Mouse (Mus musculus): Measurements from ENCODE around the gene Ankrd44. TPM values are rescaled to one million over a fixed set of nuclear protein-coding genes. Genes with fewer than 3 reads are reported as not detected.

Gene Ankrd44
- total RNA-seq, 1 experiment = 10.2 TPM

GRCm38 (mm10) chr1:54804406-54804805 is 121.8 kb downstream of the Ankrd44 start:
- H3K4me3 ChIP-seq (ENCODE audit: insufficient read depth in 1 of 2, low read depth in 1 of 2, low read length in 2 of 2, poor library complexity in 1 of 2, severe bottlenecking in 1 of 2) = no peak overlapping the region
- TF ChIP-seq CHD2 (IDR thresholded peaks at IDR 0.05; ENCODE audit: low read depth, low read length) (no peak), ZC3H11A (IDR thresholded peaks at IDR 0.05; ENCODE audit: borderline replicate concordance, low read depth, low read length) (no peak)
- no peak for DNase-seq (ENCODE audit: low read depth, low spot score)
- no peaks in the 10 kb centered on the region for H3K36me3 ChIP-seq (ENCODE audit: control insufficient read depth, insufficient read depth, low read length, poor library complexity, severe bottlenecking)
- no peaks in the 10 kb centered on the region for H3K9me3 ChIP-seq (ENCODE audit: control insufficient read depth, insufficient read depth, low read depth, low read length)
- in situ Hi-C loops (cut with MboI; ENCODE audit: low sequenced_read_pairs in 2 of 2, unreplicated experiment in 2 of 2) = no loop called here
- H3K27ac ChIP-seq (ENCODE audit: insufficient read depth, low read depth, low read length, poor library complexity, severe bottlenecking) = no peak overlapping the region
- H3K9ac ChIP-seq (ENCODE audit: insufficient read depth, low read depth, low read length, poor library complexity, severe bottlenecking) = no peak overlapping the region
- H3K4me1 ChIP-seq (ENCODE audit: control insufficient read depth in 2 of 2, insufficient read depth in 2 of 2, low read length in 2 of 2, poor library complexity in 1 of 2) = no peaks in the 10 kb centered on the region

GRCm38 (mm10) chr1:54802703-54803102 is 123.5 kb downstream of the Ankrd44 start:
- DNase-seq (ENCODE audit: low read depth, low spot score) = no peak
- TF ChIP-seq CHD2 (IDR thresholded peaks at IDR 0.05; ENCODE audit: low read depth, low read length) (no peak), ZC3H11A (IDR thresholded peaks at IDR 0.05; ENCODE audit: borderline replicate concordance, low read depth, low read length) (no peak), ZNF384 (IDR thresholded peaks at IDR 0.05; ENCODE audit: low read depth, low read length) (no peak), MAFK (IDR thresholded peaks at IDR 0.05; ENCODE audit: insufficient read depth, low read depth, low read length) (no peak), HCFC1 (IDR thresholded peaks at IDR 0.05; ENCODE audit: borderline replicate concordance, insufficient read depth, low read length) (no peak)
- in situ Hi-C loops (cut with MboI; ENCODE audit: low sequenced_read_pairs in 2 of 2, unreplicated experiment in 2 of 2) = no loop called here

GRCm38 (mm10) chr1:54801256-54801655 is 124.9 kb downstream of the Ankrd44 start:
- Histone ChIP-seq H3K36me3 (ENCODE audit: control insufficient read depth, insufficient read depth, low read length, poor library complexity, severe bottlenecking) (no peaks in the 10 kb centered on the region), H3K4me3 (ENCODE audit: insufficient read depth in 1 of 2, low read depth in 1 of 2, low read length in 2 of 2, poor library complexity in 1 of 2, severe bottlenecking in 1 of 2) (no peak overlapping the region), H3K9ac (ENCODE audit: insufficient read depth, low read depth, low read length, poor library complexity, severe bottlenecking) (no peak overlapping the region), H3K9me3 (ENCODE audit: control insufficient read depth, insufficient read depth, low read depth, low read length) (no peaks in the 10 kb centered on the region), H3K27ac (ENCODE audit: insufficient read depth, low read depth, low read length, poor library complexity, severe bottlenecking) (no peak overlapping the region), H3K4me1 (ENCODE audit: control insufficient read depth in 2 of 2, insufficient read depth in 2 of 2, low read length in 2 of 2, poor library complexity in 1 of 2) (no peaks in the 10 kb centered on the region)
- in situ Hi-C loops (cut with MboI; ENCODE audit: low sequenced_read_pairs in 2 of 2, unreplicated experiment in 2 of 2) = no loop called here
- TF ChIP-seq MAFK (IDR thresholded peaks at IDR 0.05; ENCODE audit: insufficient read depth, low read depth, low read length) (no peak), HCFC1 (IDR thresholded peaks at IDR 0.05; ENCODE audit: borderline replicate concordance, insufficient read depth, low read length) (no peak), CHD2 (IDR thresholded peaks at IDR 0.05; ENCODE audit: low read depth, low read length) (no peak), ZNF384 (IDR thresholded peaks at IDR 0.05; ENCODE audit: low read depth, low read length) (no peak), ZC3H11A (IDR thresholded peaks at IDR 0.05; ENCODE audit: borderline replicate concordance, low read depth, low read length) (no peak)
- no peak for DNase-seq (ENCODE audit: low read depth, low spot score)

More at GRCm38 (mm10) chr1:54802703-54803102, 123.5 kb downstream of the Ankrd44 start:
- no peaks in the 10 kb centered on the region for H3K4me1 ChIP-seq (ENCODE audit: control insufficient read depth in 2 of 2, insufficient read depth in 2 of 2, low read length in 2 of 2, poor library complexity in 1 of 2)
- H3K4me3 ChIP-seq (ENCODE audit: insufficient read depth in 1 of 2, low read depth in 1 of 2, low read length in 2 of 2, poor library complexity in 1 of 2, severe bottlenecking in 1 of 2) = no peak overlapping the region
- no peak overlapping the region for H3K9ac ChIP-seq (ENCODE audit: insufficient read depth, low read depth, low read length, poor library complexity, severe bottlenecking)
- H3K9me3 ChIP-seq (ENCODE audit: control insufficient read depth, insufficient read depth, low read depth, low read length) = no peaks in the 10 kb centered on the region
- no peaks in the 10 kb centered on the region for H3K36me3 ChIP-seq (ENCODE audit: control insufficient read depth, insufficient read depth, low read length, poor library complexity, severe bottlenecking)
- H3K27ac ChIP-seq (ENCODE audit: insufficient read depth, low read depth, low read length, poor library complexity, severe bottlenecking) = no peak overlapping the region

GRCm38 (mm10) chr1:54799421-54799820 is 126.8 kb downstream of the Ankrd44 start:
- Histone ChIP-seq H3K27ac (ENCODE audit: insufficient read depth, low read depth, low read length, poor library complexity, severe bottlenecking) (no peak overlapping the region), H3K36me3 (ENCODE audit: control insufficient read depth, insufficient read depth, low read length, poor library complexity, severe bottlenecking) (no peaks in the 10 kb centered on the region), H3K4me1 (ENCODE audit: control insufficient read depth in 2 of 2, insufficient read depth in 2 of 2, low read length in 2 of 2, poor library complexity in 1 of 2) (no peaks in the 10 kb centered on the region), H3K9ac (ENCODE audit: insufficient read depth, low read depth, low read length, poor library complexity, severe bottlenecking) (no peak overlapping the region), H3K9me3 (ENCODE audit: control insufficient read depth, insufficient read depth, low read depth, low read length) (no peaks in the 10 kb centered on the region), H3K4me3 (ENCODE audit: insufficient read depth in 1 of 2, low read depth in 1 of 2, low read length in 2 of 2, poor library complexity in 1 of 2, severe bottlenecking in 1 of 2) (no peak overlapping the region)
- TF ChIP-seq ZC3H11A (IDR thresholded peaks at IDR 0.05; ENCODE audit: borderline replicate concordance, low read depth, low read length) (no peak), ZNF384 (IDR thresholded peaks at IDR 0.05; ENCODE audit: low read depth, low read length) (no peak), HCFC1 (IDR thresholded peaks at IDR 0.05; ENCODE audit: borderline replicate concordance, insufficient read depth, low read length) (no peak), MAFK (IDR thresholded peaks at IDR 0.05; ENCODE audit: insufficient read depth, low read depth, low read length) (no peak), CHD2 (IDR thresholded peaks at IDR 0.05; ENCODE audit: low read depth, low read length) (no peak)
- no peak for DNase-seq (ENCODE audit: low read depth, low spot score)
- in situ Hi-C loops (cut with MboI; ENCODE audit: low sequenced_read_pairs in 2 of 2, unreplicated experiment in 2 of 2) = no loop called here

- in situ Hi-C loops (cut with MboI; ENCODE audit: low sequenced_read_pairs in 2 of 2, unreplicated experiment in 2 of 2) = no loop called here
- TF ChIP-seq ZNF384 (IDR thresholded peaks at IDR 0.05; ENCODE audit: low read depth, low read length) = no peak
- no peak for TF ChIP-seq HCFC1 (IDR thresholded peaks at IDR 0.05; ENCODE audit: borderline replicate concordance, insufficient read depth, low read length)
- TF ChIP-seq MAFK (IDR thresholded peaks at IDR 0.05; ENCODE audit: insufficient read depth, low read depth, low read length) = no peak
- TF ChIP-seq CHD2 (IDR thresholded peaks at IDR 0.05; ENCODE audit: low read depth, low read length) = no peak
- TF ChIP-seq ZC3H11A (IDR thresholded peaks at IDR 0.05; ENCODE audit: borderline replicate concordance, low read depth, low read length) = no peak
- DNase-seq (ENCODE audit: low read depth, low spot score) = no peak
Measured at GRCm38 (mm10) chr1:54798415-54798814, 127.8 kb downstream of the Ankrd44 start.

More at GRCm38 (mm10) chr1:54798415-54798814, 127.8 kb downstream of the Ankrd44 start:
- no peaks in the 10 kb centered on the region for H3K36me3 ChIP-seq (ENCODE audit: control insufficient read depth, insufficient read depth, low read length, poor library complexity, severe bottlenecking)
- no peak overlapping the region for H3K9ac ChIP-seq (ENCODE audit: insufficient read depth, low read depth, low read length, poor library complexity, severe bottlenecking)
- no peak overlapping the region for H3K4me3 ChIP-seq (ENCODE audit: insufficient read depth in 1 of 2, low read depth in 1 of 2, low read length in 2 of 2, poor library complexity in 1 of 2, severe bottlenecking in 1 of 2)
- H3K27ac ChIP-seq (ENCODE audit: insufficient read depth, low read depth, low read length, poor library complexity, severe bottlenecking) = no peak overlapping the region
- H3K4me1 ChIP-seq (ENCODE audit: control insufficient read depth in 2 of 2, insufficient read depth in 2 of 2, low read length in 2 of 2, poor library complexity in 1 of 2) = no peaks in the 10 kb centered on the region
- no peaks in the 10 kb centered on the region for H3K9me3 ChIP-seq (ENCODE audit: control insufficient read depth, insufficient read depth, low read depth, low read length)

Data from ES-E14 (cell line).